Mouse (Mus musculus): Measurements from ENCODE around the gene Hsd17b3. TPM values are rescaled to one million over a fixed set of nuclear protein-coding genes. Genes with fewer than 3 reads are reported as not detected.

Hsd17b3 gene
- polyA plus RNA-seq, 1 experiment from 2014 or later, result not detected

GRCm38 (mm10) chr13:64110421-64110820 is 21.4 kb upstream of the Hsd17b3 start:
- Histone ChIP-seq H3K27me3 (replicated peaks; ENCODE audit: control insufficient read depth, insufficient read depth, low read length) (no peaks in the 10 kb centered on the region), H3K4me3 (ENCODE audit: low read depth, low read length) (no peak overlapping the region), H3K36me3 (ENCODE audit: control insufficient read depth, insufficient read depth, low read length) (no peaks in the 10 kb centered on the region), H3K4me2 (ENCODE audit: low read length) (no peak overlapping the region), H3K9me3 (ENCODE audit: control insufficient read depth, low read length) (no peaks in the 10 kb centered on the region), H3K27ac (ENCODE audit: low read depth) (no peak overlapping the region), H3K4me1 (replicated peaks; ENCODE audit: control insufficient read depth, insufficient read depth, low read length) (peaks cover 7% of the 10 kb centered on the region; the same call in 1 of the 2 replicates), H3K9ac (ENCODE audit: low read length) (no peak overlapping the region)
- DNase-seq (ENCODE audit: low spot score) (no peak), ATAC-seq (replicated peaks; ENCODE audit: low FRiP score, low TSS enrichment, low read depth) (no peak)
- 97% methylated on average over 1 of the region's 1 CpGs for WGBS

GRCm38 (mm10) chr13:64108381-64108850 is 19.4 kb upstream of the Hsd17b3 start:
- H3K27ac ChIP-seq (ENCODE audit: low read depth), result no peak overlapping the region
- no peak overlapping the region for H3K9ac ChIP-seq (ENCODE audit: low read length)
- peaks cover 7% of the 10 kb centered on the region; the same call in 1 of the 2 replicates for H3K4me1 ChIP-seq (replicated peaks; ENCODE audit: control insufficient read depth, insufficient read depth, low read length)
- H3K27me3 ChIP-seq (replicated peaks; ENCODE audit: control insufficient read depth, insufficient read depth, low read length), result no peaks in the 10 kb centered on the region
- WGBS, result 22% methylated on average over 5 of the region's 5 CpGs
- ATAC-seq (replicated peaks; ENCODE audit: low FRiP score, low TSS enrichment, low read depth) (no peak), DNase-seq (ENCODE audit: low spot score) (no peak)
- H3K4me3 ChIP-seq (ENCODE audit: low read depth, low read length), result no peak overlapping the region
- no peaks in the 10 kb centered on the region for H3K36me3 ChIP-seq (ENCODE audit: control insufficient read depth, insufficient read depth, low read length)
- H3K4me2 ChIP-seq (ENCODE audit: low read length), result no peak overlapping the region
- no peaks in the 10 kb centered on the region for H3K9me3 ChIP-seq (ENCODE audit: control insufficient read depth, low read length)

- H3K4me2 ChIP-seq (ENCODE audit: low read length), result no peak overlapping the region
- no peak overlapping the region for H3K27ac ChIP-seq (ENCODE audit: low read depth)
- DNase-seq (ENCODE audit: low spot score), result no peak
- H3K36me3 ChIP-seq (ENCODE audit: control insufficient read depth, insufficient read depth, low read length), result no peaks in the 10 kb centered on the region
- peaks cover 7% of the 10 kb centered on the region; the same call in 1 of the 2 replicates for H3K4me1 ChIP-seq (replicated peaks; ENCODE audit: control insufficient read depth, insufficient read depth, low read length)
- WGBS, result 32% methylated on average over 8 of the region's 8 CpGs
- no peaks in the 10 kb centered on the region for H3K9me3 ChIP-seq (ENCODE audit: control insufficient read depth, low read length)
- no peak overlapping the region for H3K4me3 ChIP-seq (ENCODE audit: low read depth, low read length)
- no peak overlapping the region for H3K9ac ChIP-seq (ENCODE audit: low read length)
- ATAC-seq (replicated peaks; ENCODE audit: low FRiP score, low TSS enrichment, low read depth), result no peak
- H3K27me3 ChIP-seq (replicated peaks; ENCODE audit: control insufficient read depth, insufficient read depth, low read length), result no peaks in the 10 kb centered on the region
Observed at GRCm38 (mm10) chr13:64107535-64107934, 18.5 kb upstream of the Hsd17b3 start.

- ATAC-seq (replicated peaks; ENCODE audit: low FRiP score, low TSS enrichment, low read depth) (no peak), DNase-seq (ENCODE audit: low spot score) (no peak)
- no peak overlapping the region for H3K4me2 ChIP-seq (ENCODE audit: low read length)
- no peaks in the 10 kb centered on the region for H3K36me3 ChIP-seq (ENCODE audit: control insufficient read depth, insufficient read depth, low read length)
- H3K4me1 ChIP-seq (replicated peaks; ENCODE audit: control insufficient read depth, insufficient read depth, low read length), result peaks cover 7% of the 10 kb centered on the region; the same call in 1 of the 2 replicates
- H3K4me3 ChIP-seq (ENCODE audit: low read depth, low read length), result no peak overlapping the region
- H3K9me3 ChIP-seq (ENCODE audit: control insufficient read depth, low read length), result no peaks in the 10 kb centered on the region
- H3K27me3 ChIP-seq (replicated peaks; ENCODE audit: control insufficient read depth, insufficient read depth, low read length), result no peaks in the 10 kb centered on the region
- WGBS, result 67% methylated on average over 3 of the region's 3 CpGs
- no peak overlapping the region for H3K9ac ChIP-seq (ENCODE audit: low read length)
- no peak overlapping the region for H3K27ac ChIP-seq (ENCODE audit: low read depth)
Observed at GRCm38 (mm10) chr13:64107105-64107504, 18.1 kb upstream of the Hsd17b3 start.

GRCm38 (mm10) chr13:64105690-64106089 is 16.7 kb upstream of the Hsd17b3 start:
- WGBS, result 69% methylated on average over 3 of the region's 3 CpGs
- Histone ChIP-seq H3K9ac (ENCODE audit: low read length) (no peak overlapping the region), H3K4me3 (ENCODE audit: low read depth, low read length) (no peak overlapping the region), H3K4me2 (ENCODE audit: low read length) (no peak overlapping the region), H3K27ac (ENCODE audit: low read depth) (no peak overlapping the region), H3K27me3 (replicated peaks; ENCODE audit: control insufficient read depth, insufficient read depth, low read length) (no peaks in the 10 kb centered on the region), H3K36me3 (ENCODE audit: control insufficient read depth, insufficient read depth, low read length) (no peaks in the 10 kb centered on the region), H3K9me3 (ENCODE audit: control insufficient read depth, low read length) (no peaks in the 10 kb centered on the region), H3K4me1 (replicated peaks; ENCODE audit: control insufficient read depth, insufficient read depth, low read length) (peaks cover 7% of the 10 kb centered on the region; the same call in 1 of the 2 replicates)
- ATAC-seq (replicated peaks; ENCODE audit: low FRiP score, low TSS enrichment, low read depth) (peak; percentile 54; the same call in 1 of the 2 replicates), DNase-seq (ENCODE audit: low spot score) (no peak)

- Histone ChIP-seq H3K4me2 (ENCODE audit: low read length) (no peak overlapping the region), H3K9ac (ENCODE audit: low read length) (no peak overlapping the region), H3K4me1 (replicated peaks; ENCODE audit: control insufficient read depth, insufficient read depth, low read length) (no peaks in the 10 kb centered on the region), H3K27ac (ENCODE audit: low read depth) (no peak overlapping the region), H3K9me3 (ENCODE audit: control insufficient read depth, low read length) (no peaks in the 10 kb centered on the region), H3K27me3 (replicated peaks; ENCODE audit: control insufficient read depth, insufficient read depth, low read length) (no peaks in the 10 kb centered on the region), H3K4me3 (ENCODE audit: low read depth, low read length) (no peak overlapping the region), H3K36me3 (ENCODE audit: control insufficient read depth, insufficient read depth, low read length) (no peaks in the 10 kb centered on the region)
- WGBS, result 69% methylated on average over 3 of the region's 3 CpGs
- DNase-seq (ENCODE audit: low spot score), result peak; percentile 72
- peak; percentile 32; the same call in 1 of the 2 replicates for ATAC-seq (replicated peaks; ENCODE audit: low FRiP score, low TSS enrichment, low read depth)
Observed at GRCm38 (mm10) chr13:64100186-64100585, 11.2 kb upstream of the Hsd17b3 start.

- Histone ChIP-seq H3K27ac (ENCODE audit: low read depth) (no peak overlapping the region), H3K27me3 (replicated peaks; ENCODE audit: control insufficient read depth, insufficient read depth, low read length) (no peaks in the 10 kb centered on the region), H3K4me2 (ENCODE audit: low read length) (no peak overlapping the region), H3K4me3 (ENCODE audit: low read depth, low read length) (no peak overlapping the region), H3K9me3 (ENCODE audit: control insufficient read depth, low read length) (no peaks in the 10 kb centered on the region), H3K4me1 (replicated peaks; ENCODE audit: control insufficient read depth, insufficient read depth, low read length) (no peaks in the 10 kb centered on the region), H3K36me3 (ENCODE audit: control insufficient read depth, insufficient read depth, low read length) (no peaks in the 10 kb centered on the region), H3K9ac (ENCODE audit: low read length) (no peak overlapping the region)
- DNase-seq (ENCODE audit: low spot score), result no peak
- WGBS, result 78% methylated on average over 9 of the region's 9 CpGs
- no peak for ATAC-seq (replicated peaks; ENCODE audit: low FRiP score, low TSS enrichment, low read depth)
Observed at GRCm38 (mm10) chr13:64098992-64099391, 10.0 kb upstream of the Hsd17b3 start.

GRCm38 (mm10) chr13:64093341-64093740 is 4.3 kb upstream of the Hsd17b3 start:
- 0% methylated on average over 1 of the region's 1 CpGs for WGBS
- ATAC-seq (replicated peaks; ENCODE audit: low FRiP score, low TSS enrichment, low read depth), result no peak
- no peaks in the 10 kb centered on the region for H3K9me3 ChIP-seq (ENCODE audit: control insufficient read depth, low read length)
- no peak overlapping the region for H3K9ac ChIP-seq (ENCODE audit: low read length)
- DNase-seq (ENCODE audit: low spot score), result peak; percentile 96
- H3K27ac ChIP-seq (ENCODE audit: low read depth), result no peak overlapping the region
- H3K27me3 ChIP-seq (replicated peaks; ENCODE audit: control insufficient read depth, insufficient read depth, low read length), result no peaks in the 10 kb centered on the region
- peaks cover 4% of the 10 kb centered on the region; the same call in 1 of the 2 replicates for H3K4me1 ChIP-seq (replicated peaks; ENCODE audit: control insufficient read depth, insufficient read depth, low read length)
- no peak overlapping the region for H3K4me3 ChIP-seq (ENCODE audit: low read depth, low read length)
- no peaks in the 10 kb centered on the region for H3K36me3 ChIP-seq (ENCODE audit: control insufficient read depth, insufficient read depth, low read length)
- no peak overlapping the region for H3K4me2 ChIP-seq (ENCODE audit: low read length)

GRCm38 (mm10) chr13:64092752-64093151 is 3.7 kb upstream of the Hsd17b3 start:
- WGBS, result 55% methylated on average over 6 of the region's 6 CpGs
- no peaks in the 10 kb centered on the region for H3K9me3 ChIP-seq (ENCODE audit: control insufficient read depth, low read length)
- ATAC-seq (replicated peaks; ENCODE audit: low FRiP score, low TSS enrichment, low read depth), result no peak
- no peaks in the 10 kb centered on the region for H3K36me3 ChIP-seq (ENCODE audit: control insufficient read depth, insufficient read depth, low read length)
- H3K4me1 ChIP-seq (replicated peaks; ENCODE audit: control insufficient read depth, insufficient read depth, low read length), result peaks cover 4% of the 10 kb centered on the region; the same call in 1 of the 2 replicates
- peak; percentile 53 for DNase-seq (ENCODE audit: low spot score)
- H3K27me3 ChIP-seq (replicated peaks; ENCODE audit: control insufficient read depth, insufficient read depth, low read length), result no peaks in the 10 kb centered on the region
- H3K4me3 ChIP-seq (ENCODE audit: low read depth, low read length), result no peak overlapping the region
- no peak overlapping the region for H3K9ac ChIP-seq (ENCODE audit: low read length)
- no peak overlapping the region for H3K27ac ChIP-seq (ENCODE audit: low read depth)
- H3K4me2 ChIP-seq (ENCODE audit: low read length), result no peak overlapping the region

All from intestine, embryonic 14.5 days (tissue).